Mouse (Mus musculus) embryo, embryonic 9.5 days (tissue): ENCODE results near the gene Lpcat1.

Experiments
- DNase-seq: peaks from one replicate; pipeline ENCODE4 v3.0.0-alpha.2; 2017; ENCODE audit errors: extremely low spot score

Lpcat1 gene

GRCm38 (mm10) chr13:73446943-73447342 is 20.1 kb upstream of the Lpcat1 start:
- no peak for DNase-seq

DNA sequence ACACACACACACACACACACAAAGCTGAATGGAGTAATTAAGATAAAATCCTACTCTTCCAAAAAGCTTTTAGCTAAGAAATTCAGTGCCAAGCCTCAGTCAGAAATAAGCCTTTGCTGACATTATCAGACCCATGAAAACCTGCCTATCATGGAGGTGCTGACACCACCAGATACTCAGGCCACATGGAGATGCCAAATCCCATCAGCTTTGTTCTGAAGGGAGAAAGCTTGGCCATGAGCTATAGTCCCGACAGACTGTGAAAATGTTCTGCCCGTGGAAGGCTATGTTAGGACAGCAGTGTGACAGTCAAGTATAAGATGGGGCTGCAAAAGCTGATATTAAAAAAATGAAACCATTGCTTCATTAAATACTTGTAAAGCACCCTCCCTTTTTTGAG is 19.5 kb upstream of the Lpcat1 start:
- DNase-seq, result no peak

DNA sequence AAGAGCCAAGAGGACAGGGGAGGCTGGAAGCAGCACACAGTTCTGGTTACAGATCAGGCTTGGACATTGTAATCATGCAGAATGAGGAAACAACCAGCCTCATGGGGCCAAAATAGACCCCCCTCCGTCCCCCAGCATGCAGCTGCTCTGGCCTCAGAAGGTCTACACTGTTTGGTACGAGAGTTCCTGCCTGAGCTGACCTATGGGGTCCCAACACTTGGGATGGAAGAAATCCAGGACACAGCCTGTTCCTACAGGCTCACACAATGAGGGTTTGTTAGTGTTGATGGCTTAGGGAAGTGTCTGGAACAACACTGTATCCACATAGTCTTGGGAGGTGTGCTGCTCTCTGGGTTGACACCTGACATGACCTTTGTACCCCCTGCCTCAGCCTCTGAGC is 18.8 kb upstream of the Lpcat1 start:
- DNase-seq, result no peak

GRCm38 (mm10) chr13:73448723-73449122 is 18.3 kb upstream of the Lpcat1 start:
- no peak for DNase-seq

- no peak for DNase-seq
Measured at GRCm38 (mm10) chr13:73453503-73454217, 13.3 kb upstream of the Lpcat1 start.

DNA sequence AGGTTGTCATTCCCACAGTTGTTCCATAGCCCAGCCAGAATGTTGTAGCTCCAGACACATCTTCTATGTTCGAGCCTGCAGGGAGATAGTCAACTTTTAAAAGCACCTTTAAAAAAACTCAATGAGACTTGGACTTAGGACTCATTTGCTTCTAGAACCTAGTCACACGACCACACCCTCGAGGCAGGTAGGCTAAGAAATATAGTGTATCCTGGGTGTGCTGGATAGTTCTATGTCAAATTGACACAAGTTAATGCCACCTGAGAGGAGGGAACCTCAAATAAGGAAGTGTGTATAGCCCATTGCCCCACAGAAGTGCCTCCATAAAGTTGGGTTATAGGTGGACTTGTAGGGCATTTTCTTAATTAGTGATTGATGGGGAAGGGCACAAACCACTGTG is 11.7 kb upstream of the Lpcat1 start:
- no peak for DNase-seq

GRCm38 (mm10) chr13:73457301-73457700 is 9.7 kb upstream of the Lpcat1 start:
- no peak for DNase-seq

- no peak for DNase-seq
Measured at GRCm38 (mm10) chr13:73457741-73458140, 9.3 kb upstream of the Lpcat1 start.

DNA sequence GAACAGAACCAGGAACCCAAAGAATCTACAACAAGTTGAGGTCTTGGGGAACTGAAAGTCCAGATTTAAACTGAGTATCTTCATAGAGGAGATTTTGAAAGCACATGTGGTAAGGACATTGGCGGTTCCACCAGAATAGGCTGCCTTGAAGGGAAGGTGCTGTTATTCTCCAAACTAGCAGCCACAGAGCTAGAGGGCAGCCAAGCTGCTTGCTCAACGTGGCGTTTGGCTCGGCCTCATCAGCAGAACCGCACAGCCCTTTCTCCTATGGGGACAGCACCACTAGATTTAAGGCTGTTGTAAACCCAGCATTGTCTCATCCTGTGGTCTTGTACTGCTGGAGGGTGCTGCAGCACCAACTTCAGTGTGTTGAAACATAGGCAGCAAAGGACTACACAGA is 8.3 kb upstream of the Lpcat1 start:
- no peak for DNase-seq

GRCm38 (mm10) chr13:73459189-73459850 is 7.7 kb upstream of the Lpcat1 start:
- DNase-seq, result no peak

DNA sequence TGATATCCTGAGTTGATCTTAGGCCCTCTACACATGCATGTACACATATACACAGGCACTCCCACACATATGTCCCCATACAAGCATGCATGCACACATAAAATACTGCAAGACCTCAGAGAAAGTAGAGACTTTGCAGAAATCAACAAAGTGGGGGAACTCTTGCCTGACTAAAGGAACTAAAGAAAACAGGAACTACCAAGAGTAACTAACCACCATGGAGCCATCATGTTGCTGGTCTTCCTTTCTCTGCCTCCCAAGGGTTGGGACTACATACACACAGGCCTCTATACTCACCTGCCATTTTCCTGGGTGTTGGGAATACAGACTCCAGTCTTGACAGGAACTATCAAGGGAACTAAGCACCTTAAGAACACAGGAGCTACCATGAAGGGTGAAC is 5.4 kb upstream of the Lpcat1 start:
- no peak for DNase-seq

DNA sequence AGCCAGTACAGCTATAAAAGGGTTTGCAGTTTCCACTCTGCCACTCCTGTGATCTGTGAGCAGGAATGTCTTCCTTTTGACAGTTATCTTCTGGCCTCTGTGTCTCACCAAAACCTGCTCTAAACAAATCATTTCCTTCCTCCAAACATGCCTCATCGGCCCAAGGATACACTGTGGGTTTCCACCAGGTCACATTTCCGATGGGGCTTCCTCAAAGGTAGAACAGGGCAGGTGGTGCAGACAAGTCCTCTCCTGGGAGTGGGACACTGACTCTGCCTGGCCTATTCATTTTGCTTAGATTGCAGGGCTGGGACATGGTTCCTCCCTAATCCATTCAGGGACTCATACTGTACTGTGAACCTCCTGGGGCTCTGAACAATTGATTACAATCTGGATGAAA is 1.8 kb upstream of the Lpcat1 start:
- no peak for DNase-seq

DNA sequence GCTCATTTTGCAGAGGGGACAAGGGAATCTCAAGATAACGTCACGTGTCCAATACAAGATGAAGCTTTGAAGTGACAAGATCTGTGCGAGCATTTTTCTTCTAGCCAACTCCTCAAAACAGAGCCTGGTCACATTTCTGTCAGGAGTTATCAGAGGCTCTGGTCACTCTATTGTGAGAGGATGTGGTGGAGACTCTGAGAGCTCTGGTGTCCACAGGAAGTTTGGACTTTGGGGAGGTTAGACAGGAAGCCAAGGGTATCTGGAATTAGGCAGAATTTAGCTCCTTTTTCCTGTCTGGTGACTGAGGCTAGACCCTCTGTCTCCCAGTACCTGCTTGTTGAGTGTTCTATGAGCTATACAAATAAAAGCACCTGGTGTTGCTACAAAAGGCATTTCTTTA is 586 bp upstream of the Lpcat1 start:
- no peak for DNase-seq

- no peak for DNase-seq
Measured at GRCm38 (mm10) chr13:73467421-73468237, 632 bp downstream of the Lpcat1 start.

GRCm38 (mm10) chr13:73468834-73469233 is 1.8 kb downstream of the Lpcat1 start:
- no peak for DNase-seq

DNA sequence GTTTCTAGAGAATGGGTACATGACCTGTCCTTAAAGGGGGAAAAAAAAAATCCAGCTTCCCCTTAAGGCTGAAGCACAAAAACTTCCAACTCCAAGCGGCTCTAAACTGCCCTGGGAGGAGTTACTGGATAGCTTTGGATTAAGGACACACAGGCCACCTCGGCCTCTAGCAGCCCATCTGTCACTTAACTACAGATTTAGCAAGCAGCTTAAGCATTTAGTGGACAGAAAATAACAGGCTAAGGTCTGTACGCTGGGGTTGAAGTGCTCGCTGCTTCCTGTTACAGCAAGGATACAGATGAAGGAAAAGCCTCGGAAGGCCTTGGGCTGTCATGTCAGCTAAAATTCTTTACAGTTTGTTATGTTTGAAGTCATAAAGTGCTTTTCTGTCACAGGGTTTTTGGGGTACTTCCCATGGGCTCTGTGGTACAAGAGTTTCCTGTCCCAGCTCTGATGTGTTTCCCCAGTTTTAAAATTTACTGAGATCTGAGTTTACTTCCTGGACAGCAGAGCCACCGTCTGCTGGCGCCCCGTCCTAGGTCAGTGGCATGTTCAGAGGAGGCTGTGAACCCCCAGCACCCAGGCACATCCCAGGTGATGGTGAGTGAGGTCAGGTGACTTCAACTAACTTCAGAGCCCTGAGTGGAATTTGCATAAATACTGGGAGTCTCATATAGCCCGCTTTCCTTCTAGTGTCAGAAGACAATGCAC is 2.4 kb downstream of the Lpcat1 start:
- DNase-seq, result no peak

DNA sequence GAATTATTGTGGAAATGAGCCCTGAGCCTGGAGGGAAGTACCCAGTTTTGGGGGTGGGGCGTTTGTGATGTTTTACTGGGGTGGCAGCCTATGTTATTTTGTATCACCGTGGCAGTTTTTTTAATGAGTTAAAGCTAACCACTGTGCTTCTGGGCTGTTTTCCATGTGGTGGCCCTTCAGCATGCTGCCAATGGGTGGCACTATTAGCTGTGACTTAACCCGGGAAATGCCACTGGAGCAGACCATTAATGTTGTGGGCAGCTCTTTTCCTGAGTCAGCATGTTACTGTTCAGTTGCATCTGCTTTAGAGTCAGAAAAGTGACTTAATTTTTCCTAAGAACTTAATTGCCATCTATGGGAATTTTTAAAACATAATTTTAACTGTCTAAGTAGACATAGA is 5.5 kb downstream of the Lpcat1 start:
- no peak for DNase-seq

DNA sequence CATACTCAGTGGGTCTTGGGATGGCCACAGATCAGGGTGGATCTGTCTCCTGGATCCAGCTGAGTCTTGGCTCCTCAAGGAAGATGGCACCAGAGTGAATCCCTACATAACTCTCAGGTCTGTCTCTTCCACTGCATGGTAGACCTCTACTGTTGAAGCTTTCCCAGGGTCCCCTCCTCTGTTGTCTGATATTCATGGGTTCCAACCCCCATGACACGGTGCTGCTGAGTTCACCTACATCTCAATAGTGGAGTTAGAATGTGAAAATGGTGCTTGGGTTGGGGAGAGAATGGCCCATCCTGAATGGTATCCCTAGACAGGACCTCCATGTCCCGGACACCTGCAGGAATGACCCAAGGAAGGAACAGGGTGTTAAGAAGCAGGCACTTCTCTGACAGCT is 6.7 kb downstream of the Lpcat1 start:
- DNase-seq, result no peak

DNA sequence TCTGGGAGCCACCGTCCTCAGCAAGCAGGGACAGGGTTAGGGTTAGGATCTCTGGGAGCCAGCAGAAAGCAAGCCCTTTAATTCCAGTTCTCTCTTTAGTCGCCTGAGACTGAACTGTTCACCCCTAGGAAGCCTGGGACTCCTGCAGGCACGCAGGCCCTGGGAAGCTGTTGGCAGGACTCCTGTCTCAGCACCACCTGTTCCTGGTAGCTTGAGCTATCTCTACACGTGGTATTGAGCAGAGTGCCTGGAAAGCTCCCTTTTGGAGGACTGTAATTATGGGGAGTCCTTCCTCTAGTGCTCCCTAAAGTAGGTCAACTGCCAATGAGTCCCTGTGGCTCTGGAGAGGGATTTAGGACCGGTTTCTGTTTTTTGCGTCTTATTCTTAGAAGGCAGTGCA is 7.2 kb downstream of the Lpcat1 start:
- DNase-seq, result no peak

DNA sequence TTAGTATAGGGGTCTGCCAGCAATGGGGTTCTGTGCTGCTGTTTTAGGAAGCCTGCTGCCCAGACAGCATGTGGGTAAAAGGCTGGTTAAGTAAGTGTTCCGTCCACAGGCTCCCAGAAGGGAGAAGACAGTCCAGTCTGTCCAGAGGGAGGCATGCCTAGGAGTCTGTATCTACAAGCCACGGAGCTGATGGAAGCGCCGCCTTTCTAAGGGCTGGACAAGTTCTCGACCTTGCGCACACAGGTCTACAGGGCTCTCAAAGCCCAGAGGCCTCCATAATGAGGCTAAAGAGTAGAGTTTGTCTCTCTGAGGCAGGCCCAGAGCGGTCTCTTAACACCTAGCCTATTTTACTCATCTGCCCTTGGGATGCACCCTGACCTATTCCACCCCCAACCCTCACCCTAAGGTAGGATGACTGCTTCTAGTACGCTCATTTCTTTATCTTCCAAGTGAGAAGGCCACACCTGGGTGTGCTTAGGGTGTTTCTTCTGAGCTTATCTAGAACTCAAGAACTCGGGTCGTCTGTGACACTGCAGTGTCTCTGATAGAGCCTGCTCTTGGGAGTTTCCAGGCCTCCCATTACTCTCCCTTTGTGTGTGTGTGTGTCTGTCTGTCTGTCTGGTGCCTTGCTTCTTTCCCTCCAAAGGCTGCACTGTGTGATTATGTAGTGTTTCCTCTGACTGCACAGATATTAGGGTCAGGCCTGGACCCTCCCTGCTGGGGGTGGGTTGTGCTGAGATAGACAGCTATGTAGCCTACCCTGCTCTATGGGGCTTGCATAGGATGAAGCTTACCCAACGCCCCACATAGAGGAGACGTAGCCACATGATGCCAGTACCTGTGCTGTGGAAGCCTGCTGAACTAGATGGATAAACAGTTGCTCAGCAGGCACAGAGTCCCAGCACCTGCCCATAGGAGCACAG is 8.3 kb downstream of the Lpcat1 start:
- DNase-seq, result no peak

DNA sequence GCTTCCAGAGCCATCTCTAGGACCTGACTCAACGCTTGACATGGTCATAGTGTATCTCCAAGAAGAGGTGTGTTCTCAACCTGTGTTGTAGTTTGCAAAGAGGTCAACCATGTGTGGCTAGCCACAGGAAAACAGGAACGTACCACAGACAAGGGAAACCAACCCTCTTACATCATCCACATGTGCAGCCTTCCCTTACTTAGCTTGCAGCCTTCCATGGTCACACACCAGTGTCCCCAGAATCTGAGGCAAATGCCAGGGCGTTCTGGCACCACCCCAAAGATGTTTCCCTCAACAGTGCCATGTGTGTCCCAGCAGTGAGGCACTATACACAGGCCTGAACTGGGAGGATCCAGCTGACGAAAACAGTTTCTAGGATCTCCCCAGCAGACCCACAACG is 9.3 kb downstream of the Lpcat1 start:
- DNase-seq, result no peak
